Mouse (Mus musculus) forebrain, embryonic 16.5 days (tissue): ENCODE results near the gene Sertad3. TPM values are rescaled to one million over a fixed set of nuclear protein-coding genes. Genes with fewer than 3 reads are reported as not detected.

Experiments used
- ATAC-seq: fragments of 200-750 bp; cut with Nextera tagmentation; 2 replicates; pipeline ENCODE4 v1.8.0; 2017; ENCODE audit warnings: mild to moderate bottlenecking, moderate library complexity
- H3K27ac ChIP-seq: fragments of 300-500 bp; sonication (generic); 2 replicates; pipeline ENCODE4 v1.5.1; 2014; ENCODE audit warnings: low read length, control low read depth
- H3K27me3 ChIP-seq: fragments of 300-500 bp; sonication (generic); replicated peaks from 2 replicates; pipeline ENCODE4 v1.6.1; 2014; ENCODE audit warnings: low read length; ENCODE audit not compliant: control insufficient read depth, insufficient read depth
- H3K36me3 ChIP-seq: fragments of 300-500 bp; sonication (generic); 2 replicates; pipeline ENCODE4 v1.6.1; 2014; ENCODE audit not compliant: control insufficient read depth, insufficient read depth
- H3K4me1 ChIP-seq: fragments of 300-500 bp; sonication (generic); replicated peaks from 2 replicates; pipeline ENCODE4 v1.6.1; 2014; ENCODE audit warnings: low read length; ENCODE audit not compliant: control insufficient read depth, insufficient read depth
- H3K4me2 ChIP-seq: fragments of 300-500 bp; sonication (generic); 2 replicates; pipeline ENCODE4 v1.6.1; 2014; ENCODE audit warnings: mild to moderate bottlenecking, low read length, control low read depth
- H3K4me3 ChIP-seq: fragments of 300-500 bp; sonication (generic); replicated peaks from 2 replicates; pipeline ENCODE4 v1.5.1; 2014; ENCODE audit warnings: mild to moderate bottlenecking, low read length, control low read depth
- H3K9ac ChIP-seq: fragments of 300-500 bp; sonication (generic); replicated peaks from 2 replicates; pipeline ENCODE4 v1.6.1; 2014; ENCODE audit warnings: low read depth, low read length, control low read depth
- H3K9me3 ChIP-seq: fragments of 300-500 bp; sonication (generic); 2 replicates; pipeline ENCODE4 v1.6.1; 2016; ENCODE audit warnings: low read length; ENCODE audit not compliant: control insufficient read depth
- WGBS: fragments of 180-500 bp; shearing (Covaris S2); extraction: QIAGEN DNeasy Blood & Tissue Kit; methylation state at CpG from one replicate; pipeline ENCODE4 v1.1.7; 2014; 5-methylcytosine and 5-hydroxymethylcytosine counted together
- polyA plus RNA-seq: library from polyadenylated mRNA; unstranded; fragments of >200 nt; fragmentation: Nextera tagmentation; extraction: Ambion mirVana; gene quantifications from 2 replicates; pipeline ENCODE4 v1.2.1, GENCODE M21; 2015

Sertad3 gene
- polyA plus RNA-seq, 1 experiment from 2014 or later: 11.6 TPM

- no peak for ATAC-seq
- Histone ChIP-seq H3K4me1 (no peaks in the 10 kb centered on the region), H3K27ac (no peak overlapping the region), H3K9ac (no peak overlapping the region), H3K27me3 (no peaks in the 10 kb centered on the region), H3K4me3 (no peak overlapping the region), H3K9me3 (no peaks in the 10 kb centered on the region), H3K4me2 (no peak overlapping the region), H3K36me3 (no peaks in the 10 kb centered on the region)
- WGBS: 79% methylated on average over 4 of the region's 4 CpGs
These were observed 15.0 kb upstream of the Sertad3 start for GRCm38 (mm10) chr7:27458614-27459013.

- 92% methylated on average over 5 of the region's 5 CpGs for WGBS
- H3K36me3 ChIP-seq: no peaks in the 10 kb centered on the region
- no peaks in the 10 kb centered on the region for H3K4me1 ChIP-seq
- no peaks in the 10 kb centered on the region for H3K27me3 ChIP-seq
- H3K27ac ChIP-seq: no peak overlapping the region
- no peaks in the 10 kb centered on the region for H3K9me3 ChIP-seq
- ATAC-seq: no peak
- H3K9ac ChIP-seq: no peak overlapping the region
- no peak overlapping the region for H3K4me2 ChIP-seq
- H3K4me3 ChIP-seq: no peak overlapping the region
These were observed 13.9 kb upstream of the Sertad3 start for GRCm38 (mm10) chr7:27459640-27460039.

- Histone ChIP-seq H3K36me3 (no peaks in the 10 kb centered on the region), H3K27me3 (no peaks in the 10 kb centered on the region), H3K9me3 (no peaks in the 10 kb centered on the region), H3K4me1 (no peaks in the 10 kb centered on the region), H3K4me2 (no peak overlapping the region), H3K27ac (no peak overlapping the region), H3K4me3 (no peak overlapping the region), H3K9ac (no peak overlapping the region)
- no peak for ATAC-seq
- WGBS: 92% methylated on average over 6 of the region's 6 CpGs
These were observed 13.1 kb upstream of the Sertad3 start for GRCm38 (mm10) chr7:27460477-27460876.

- Histone ChIP-seq H3K36me3 (no peaks in the 10 kb centered on the region), H3K27ac (no peak overlapping the region), H3K4me3 (no peak overlapping the region), H3K4me2 (no peak overlapping the region), H3K4me1 (peaks cover 5% of the 10 kb centered on the region), H3K9me3 (no peaks in the 10 kb centered on the region), H3K27me3 (no peaks in the 10 kb centered on the region), H3K9ac (no peak overlapping the region)
- ATAC-seq: no peak
- WGBS: 29% methylated on average over 4 of the region's 4 CpGs
These were observed 5.9 kb upstream of the Sertad3 start for GRCm38 (mm10) chr7:27467648-27468047.

- Histone ChIP-seq H3K4me1 (peaks cover 11% of the 10 kb centered on the region), H3K9ac (no peak overlapping the region), H3K4me3 (no peak overlapping the region), H3K9me3 (no peaks in the 10 kb centered on the region), H3K36me3 (no peaks in the 10 kb centered on the region), H3K27me3 (no peaks in the 10 kb centered on the region), H3K27ac (no peak overlapping the region), H3K4me2 (no peak overlapping the region)
- 89% methylated on average over 11 of the region's 11 CpGs for WGBS
- no peak for ATAC-seq
These were observed 2.0 kb upstream of the Sertad3 start for GRCm38 (mm10) chr7:27471390-27472120.

- H3K27ac ChIP-seq: peak overlapping the region; percentile 60
- WGBS: 39% methylated on average over 7 of the region's 7 CpGs
- no peaks in the 10 kb centered on the region for H3K27me3 ChIP-seq
- peaks cover 11% of the 10 kb centered on the region for H3K4me1 ChIP-seq
- ATAC-seq: no peak
- H3K9me3 ChIP-seq: no peaks in the 10 kb centered on the region
- H3K9ac ChIP-seq: no peak overlapping the region
- H3K4me3 ChIP-seq: peak overlapping the region; percentile 66
- H3K36me3 ChIP-seq: no peaks in the 10 kb centered on the region
- peak overlapping the region; percentile 75 for H3K4me2 ChIP-seq
These were observed 972 bp upstream of the Sertad3 start for GRCm38 (mm10) chr7:27472596-27472995.

GRCm38 (mm10) chr7:27473835-27474489 lies 394 bp downstream of the Sertad3 start:
- H3K27me3 ChIP-seq: no peaks in the 10 kb centered on the region
- H3K4me3 ChIP-seq: peak overlapping the region; percentile 66
- no peak for ATAC-seq
- no peaks in the 10 kb centered on the region for H3K9me3 ChIP-seq
- peak overlapping the region; percentile 60 for H3K9ac ChIP-seq
- WGBS: under 1% methylated on average over 34 of the region's 34 CpGs
- H3K4me2 ChIP-seq: peak overlapping the region; percentile 75
- H3K27ac ChIP-seq: peak overlapping the region; percentile 84
- H3K36me3 ChIP-seq: no peaks in the 10 kb centered on the region
- H3K4me1 ChIP-seq: peaks cover 11% of the 10 kb centered on the region

- no peaks in the 10 kb centered on the region for H3K9me3 ChIP-seq
- H3K4me2 ChIP-seq: peak overlapping the region; percentile 75
- ATAC-seq: peak; percentile 95
- 0% methylated on average over 23 of the region's 23 CpGs for WGBS
- no peaks in the 10 kb centered on the region for H3K36me3 ChIP-seq
- H3K9ac ChIP-seq: peak overlapping the region; percentile 60
- no peaks in the 10 kb centered on the region for H3K27me3 ChIP-seq
- peak overlapping the region; percentile 84 for H3K27ac ChIP-seq
- peaks cover 11% of the 10 kb centered on the region for H3K4me1 ChIP-seq
- H3K4me3 ChIP-seq: peak overlapping the region; percentile 66
These were observed 954 bp downstream of the Sertad3 start for GRCm38 (mm10) chr7:27474490-27474954.

- ATAC-seq: no peak
- Histone ChIP-seq H3K27ac (no peak overlapping the region), H3K4me3 (no peak overlapping the region), H3K9me3 (no peaks in the 10 kb centered on the region), H3K4me1 (peaks cover 11% of the 10 kb centered on the region), H3K27me3 (no peaks in the 10 kb centered on the region), H3K4me2 (no peak overlapping the region), H3K36me3 (no peaks in the 10 kb centered on the region), H3K9ac (no peak overlapping the region)
- 98% methylated on average over 2 of the region's 2 CpGs for WGBS
These were observed 2.0 kb downstream of the Sertad3 start for GRCm38 (mm10) chr7:27475596-27475995.
